Mouse (Mus musculus) layer of hippocampus, postnatal 25 days (tissue): Measurements from ENCODE around the gene Sohlh1. TPM values are rescaled to one million over a fixed set of nuclear protein-coding genes. Genes with fewer than 3 reads are reported as not detected.
"Not testable (repeated sequence)": the region's sequence is repeated elsewhere in the genome, so short reads cannot be mapped to it uniquely, and the experiment has no call there.

Source experiments
- DNase-seq, 2 experiments: peaks; one replicate each; pipeline ENCODE4 v3.0.0; 2022; ENCODE audit warnings: mixed read lengths in 2 of 2, low spot score in 1 of 2; ENCODE audit errors: extremely low spot score in 1 of 2
- total RNA-seq, 2 experiments: library from RNA; stranded (reverse); gene quantifications; 2 replicates each; pipeline ENCODE4 v1.2.3; 2021

The Sohlh1 gene
- total RNA-seq, 2 experiments from 2014 or later, result not detected

DNA sequence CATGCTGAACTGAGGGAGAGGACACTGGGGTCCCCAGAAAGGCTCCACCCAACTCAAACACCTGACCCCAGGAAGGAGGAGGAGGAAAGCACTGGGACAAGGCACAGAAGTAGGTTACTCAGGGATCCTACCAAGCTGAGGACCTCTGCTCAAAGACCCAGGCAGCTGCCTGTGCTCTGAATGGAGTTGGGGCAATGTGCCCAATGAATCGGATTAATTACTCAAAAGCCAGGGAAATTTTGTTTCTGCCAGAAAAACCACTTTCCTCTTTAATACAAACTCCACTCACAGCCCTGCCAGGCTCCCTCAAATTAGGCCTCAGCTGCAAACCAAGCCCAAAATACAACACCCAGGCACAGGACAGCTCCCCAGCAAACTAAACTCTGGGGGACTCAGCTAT, 4.3 kb downstream of the Sohlh1 start:
- no peak for DNase-seq

DNA sequence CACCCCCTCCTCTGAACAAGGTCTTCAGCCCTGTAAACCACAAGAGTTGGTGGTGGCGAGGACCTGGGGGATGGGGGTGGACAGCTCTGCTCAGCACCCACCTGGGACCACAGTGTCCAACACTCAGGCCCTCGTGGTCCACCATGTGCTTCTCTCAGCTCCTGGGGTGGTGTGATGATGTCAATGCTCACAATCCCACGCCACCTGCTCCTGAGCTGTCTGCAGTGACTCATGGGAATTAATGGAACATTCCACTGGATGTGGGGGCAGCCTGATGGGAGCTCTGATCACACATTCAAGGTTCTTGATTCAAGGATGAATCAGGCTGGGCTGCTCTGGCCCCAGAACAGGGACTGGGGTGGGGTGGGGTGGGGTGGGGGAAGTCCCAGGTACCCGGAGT, 4.9 kb downstream of the Sohlh1 start:
- DNase-seq, result no peak

DNA sequence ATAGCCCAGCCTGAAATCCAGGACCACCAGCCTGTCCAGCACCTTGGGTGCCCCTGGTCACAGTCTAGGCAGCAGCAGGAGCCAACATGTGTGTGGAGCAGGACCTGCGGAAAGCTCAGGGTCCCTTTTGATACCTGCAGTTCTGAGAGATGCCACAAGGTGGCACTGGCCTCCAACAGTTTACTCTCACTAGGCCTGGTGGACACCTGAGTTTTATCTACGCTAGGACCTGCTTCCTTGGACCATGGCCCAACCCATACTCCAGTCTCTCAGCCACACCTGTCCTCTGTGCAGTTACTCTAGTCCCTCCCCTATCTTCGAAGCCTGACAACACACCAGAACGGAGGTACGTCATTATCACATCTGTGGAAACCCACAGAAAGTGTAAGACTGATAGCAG, 10.8 kb downstream of the Sohlh1 start:
- DNase-seq, result peak; percentile 80 to 94

DNA sequence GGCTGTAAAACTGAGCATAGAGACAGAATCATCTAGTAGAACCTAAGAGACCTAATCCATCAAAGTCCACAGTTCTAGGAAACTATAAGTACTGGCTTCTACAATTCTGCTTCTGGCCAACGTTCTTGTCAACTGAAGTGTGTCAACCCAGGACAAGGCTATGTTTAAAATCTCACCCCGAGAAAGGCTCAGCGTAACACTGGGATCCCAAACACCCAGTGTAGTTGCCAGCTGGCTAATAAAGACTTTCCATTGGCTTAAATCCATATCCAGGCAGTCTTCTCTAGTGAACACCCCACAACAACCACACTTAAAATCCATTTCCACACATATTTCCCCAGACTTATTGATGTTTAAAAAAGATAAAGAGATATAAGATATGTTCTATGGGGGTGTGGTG, 16.3 kb downstream of the Sohlh1 start:
- no peak for DNase-seq

DNA sequence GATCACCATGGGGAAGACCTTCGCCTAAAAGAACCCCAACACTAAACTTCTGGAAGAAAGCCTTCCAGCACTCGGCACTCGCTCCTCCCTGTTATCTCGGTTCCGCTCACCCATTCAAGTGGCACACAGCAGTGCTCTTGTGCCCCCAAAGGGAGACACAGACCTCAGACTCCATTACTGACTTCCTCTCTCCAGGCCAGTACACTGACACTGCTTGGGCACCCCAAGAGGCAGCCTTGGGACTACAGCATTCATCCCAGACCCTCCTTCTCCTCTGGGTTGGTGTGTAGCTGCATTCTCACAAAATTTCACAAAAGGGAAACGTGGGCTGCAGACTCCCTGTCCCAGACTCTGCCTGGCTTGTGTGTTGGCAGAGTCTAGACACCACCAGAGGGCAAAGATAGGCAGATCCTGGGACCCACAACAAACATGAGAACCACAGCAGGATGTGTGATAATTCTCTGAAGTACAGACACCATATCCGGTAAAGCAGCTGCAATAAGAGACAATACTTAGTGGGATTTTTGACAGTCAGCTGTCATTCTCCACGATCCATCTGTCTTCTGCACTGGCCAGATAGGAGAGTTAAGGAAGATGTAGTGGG, 18.6 kb downstream of the Sohlh1 start:
- DNase-seq, result no peak

- DNase-seq, result no peak
Observed at GRCm38 (mm10) chr2:25824751-25825150, 22.3 kb downstream of the Sohlh1 start.

DNA sequence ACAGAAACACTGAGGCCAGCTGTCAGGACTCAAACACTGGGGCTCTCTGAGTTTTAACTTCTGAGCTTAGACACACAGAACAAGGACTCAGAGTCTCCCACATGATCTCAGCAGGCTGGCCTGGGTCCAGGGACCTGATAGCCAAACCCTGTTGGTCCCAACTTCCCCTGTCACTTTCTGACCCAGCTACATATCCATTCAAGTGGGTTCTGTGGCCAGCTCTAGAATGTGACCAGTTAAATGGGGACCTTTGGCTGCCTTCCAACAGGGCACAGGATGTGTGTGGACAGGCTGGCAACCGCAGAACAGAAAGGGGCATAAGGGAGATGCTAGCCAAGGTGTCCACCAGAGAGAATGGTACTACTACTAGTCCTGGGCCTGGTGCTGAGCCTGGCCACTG, 24.2 kb downstream of the Sohlh1 start, which contains the start of gene Lcn9:
Gene Lcn9 (plus strand): TSS at position 348 of the 400 bp plus-strand sequence.
- peak in 1 of 2 experiments; percentile 24 for DNase-seq

DNA sequence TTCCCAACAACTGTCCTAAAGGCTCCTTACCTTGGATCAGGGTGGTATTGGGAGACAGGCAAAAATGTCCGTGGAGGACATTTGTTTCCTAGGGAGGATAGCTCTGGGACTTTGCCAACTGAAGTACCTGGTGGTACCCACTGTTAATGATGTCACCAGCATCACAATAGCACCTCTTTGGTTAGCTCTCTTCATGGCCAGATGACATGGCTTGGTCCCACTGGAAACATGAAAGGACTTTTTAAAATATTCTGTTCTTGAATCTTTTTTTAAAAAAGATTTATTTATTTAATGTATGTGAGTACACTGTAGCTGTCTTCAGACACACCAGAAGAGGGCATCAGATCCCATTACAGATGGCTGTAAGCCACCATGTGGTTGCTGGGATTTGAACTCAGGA, 31.3 kb downstream of the Sohlh1 start, which contains the start of gene Glt6d1:
Gene Glt6d1 (minus strand): TSS at position 101 of the 400 bp plus-strand sequence.
- DNase-seq, result not testable (repeated sequence)

DNA sequence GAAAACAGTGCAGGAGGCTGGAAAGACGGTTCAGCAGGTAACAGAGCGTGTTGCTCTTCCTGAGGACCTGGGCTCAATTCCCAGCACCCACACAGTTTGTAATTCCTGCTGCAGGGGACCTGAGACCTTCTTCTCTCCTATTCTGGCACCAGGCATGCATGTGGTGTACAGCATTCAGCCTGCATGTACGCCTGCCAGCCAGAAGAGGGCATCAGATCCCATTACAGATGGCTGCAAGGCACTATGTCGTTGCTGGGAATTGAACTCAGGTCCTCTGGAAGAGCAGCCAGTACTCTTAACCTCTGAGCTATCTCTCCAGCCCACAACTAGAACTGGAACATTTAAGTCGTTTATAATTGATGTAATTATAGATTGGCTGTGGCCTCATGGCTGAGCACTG, 33.7 kb downstream of the Sohlh1 start:
- no peak for DNase-seq

DNA sequence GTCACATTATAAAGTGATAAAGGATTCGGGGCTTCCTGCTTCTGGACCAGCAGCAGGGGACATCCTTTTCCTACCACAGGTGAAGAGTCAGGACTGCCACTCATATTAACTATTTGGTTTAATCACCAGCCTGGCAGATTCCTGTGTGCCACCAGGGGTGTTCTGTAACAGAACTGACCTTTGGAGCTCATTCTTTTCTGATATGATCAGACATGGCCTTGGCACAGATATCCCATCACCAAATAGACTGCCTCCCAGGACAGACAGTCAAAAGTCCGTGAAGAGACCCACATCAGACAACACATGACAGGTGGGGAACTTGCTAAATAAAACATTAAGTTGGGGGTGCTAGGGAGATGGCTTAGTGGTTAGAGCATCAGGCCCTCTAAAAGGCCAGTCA, 35.3 kb downstream of the Sohlh1 start:
- DNase-seq, result no peak

DNA sequence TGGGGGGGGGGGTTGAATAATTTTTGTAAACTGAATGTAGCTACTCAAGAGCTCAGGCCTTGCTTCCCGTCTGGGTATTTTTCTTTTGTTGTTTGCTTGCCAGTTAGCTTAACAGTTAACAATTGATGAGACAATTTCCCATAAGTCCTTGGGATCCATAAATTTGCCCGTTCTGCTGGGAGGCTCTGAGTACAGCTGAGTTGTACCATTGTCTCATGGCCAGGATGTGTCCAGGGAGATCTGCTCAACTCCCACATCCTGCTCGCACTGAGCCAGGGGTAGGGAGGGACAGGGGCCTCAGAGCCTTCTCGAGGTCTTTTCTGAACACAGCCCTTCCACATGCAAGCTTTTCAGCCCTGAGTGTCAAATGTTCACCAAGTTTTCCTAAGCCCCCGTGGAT, 49.0 kb downstream of the Sohlh1 start:
- DNase-seq, result no peak

DNA sequence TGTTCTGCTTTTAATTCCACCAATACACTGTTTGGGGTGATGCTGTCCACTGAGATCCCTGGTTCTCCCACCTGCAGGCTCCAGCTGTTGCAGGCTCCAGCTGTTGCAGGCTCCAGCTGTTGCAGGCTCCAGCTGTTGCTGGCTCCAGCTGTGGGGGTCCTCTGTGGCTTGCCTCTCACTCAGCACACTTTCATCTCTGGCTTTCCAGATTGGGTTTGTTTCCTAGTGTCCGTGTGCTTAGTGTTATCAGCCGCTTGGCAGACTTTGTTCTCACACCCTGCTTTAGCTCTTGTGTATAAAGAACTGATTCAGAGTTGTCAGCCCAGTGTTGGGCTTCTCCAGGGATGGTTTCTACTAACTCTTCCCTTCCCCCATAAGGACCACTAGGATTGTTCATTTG, 49.4 kb downstream of the Sohlh1 start:
- no peak for DNase-seq

Other genes starting within 250 kb of the Sohlh1 start
- gene Rabl6, start 238.7 kb downstream of the Sohlh1 start, total RNA-seq, result 100 to 1,000 TPM; 128 to 145 TPM
- gene Ccdc183, start 229.6 kb downstream of the Sohlh1 start, total RNA-seq, result not detected
- 10 to 100 TPM; 21.3 to 24.7 TPM for gene Tmem141, start 225.2 kb downstream of the Sohlh1 start, total RNA-seq
- under 1 TPM; 0.44 to 0.80 TPM for gene Fcna, start 219.2 kb downstream of the Sohlh1 start, total RNA-seq
- gene Lcn8, start 194.1 kb downstream of the Sohlh1 start, total RNA-seq, result not detected
- gene Lcn5, start 189.3 kb downstream of the Sohlh1 start, total RNA-seq, result not detected
- gene Lcn6, start 170.5 kb downstream of the Sohlh1 start, total RNA-seq, result not detected
- not detected for gene Lcn10, start 164.5 kb downstream of the Sohlh1 start, total RNA-seq
- not detected for gene Obp2a, start 147.2 kb downstream of the Sohlh1 start, total RNA-seq
- 100 to 1,000 TPM in 1 of 2 experiments, 10 to 100 TPM in 1; 98.1 to 104 TPM for gene Bmyc, start 140.5 kb downstream of the Sohlh1 start, total RNA-seq
- not detected for gene Obp2b, start 110.2 kb downstream of the Sohlh1 start, total RNA-seq
- gene Lcn3, start 81.7 kb downstream of the Sohlh1 start, total RNA-seq, result not detected
- not detected for gene Lcn11, start 70.2 kb downstream of the Sohlh1 start, total RNA-seq
- not detected for gene Gm13539, start 65.0 kb downstream of the Sohlh1 start, total RNA-seq
- not detected for gene Glt6d1, start 31.4 kb downstream of the Sohlh1 start, total RNA-seq
- gene Lcn9, start 24.1 kb downstream of the Sohlh1 start, total RNA-seq, result not detected
- 10 to 100 TPM; 33.6 to 37.2 TPM for gene Kcnt1, start 16.5 kb upstream of the Sohlh1 start, total RNA-seq
- 100 to 1,000 TPM; 113 to 122 TPM for gene Camsap1, start 136.0 kb upstream of the Sohlh1 start, total RNA-seq
- gene Ubac1, start 174.5 kb upstream of the Sohlh1 start, total RNA-seq, result 10 to 100 TPM; 58.1 to 68.6 TPM